ENCODE assay signal across 8 mouse cellular contexts in the genomic region with DNA sequence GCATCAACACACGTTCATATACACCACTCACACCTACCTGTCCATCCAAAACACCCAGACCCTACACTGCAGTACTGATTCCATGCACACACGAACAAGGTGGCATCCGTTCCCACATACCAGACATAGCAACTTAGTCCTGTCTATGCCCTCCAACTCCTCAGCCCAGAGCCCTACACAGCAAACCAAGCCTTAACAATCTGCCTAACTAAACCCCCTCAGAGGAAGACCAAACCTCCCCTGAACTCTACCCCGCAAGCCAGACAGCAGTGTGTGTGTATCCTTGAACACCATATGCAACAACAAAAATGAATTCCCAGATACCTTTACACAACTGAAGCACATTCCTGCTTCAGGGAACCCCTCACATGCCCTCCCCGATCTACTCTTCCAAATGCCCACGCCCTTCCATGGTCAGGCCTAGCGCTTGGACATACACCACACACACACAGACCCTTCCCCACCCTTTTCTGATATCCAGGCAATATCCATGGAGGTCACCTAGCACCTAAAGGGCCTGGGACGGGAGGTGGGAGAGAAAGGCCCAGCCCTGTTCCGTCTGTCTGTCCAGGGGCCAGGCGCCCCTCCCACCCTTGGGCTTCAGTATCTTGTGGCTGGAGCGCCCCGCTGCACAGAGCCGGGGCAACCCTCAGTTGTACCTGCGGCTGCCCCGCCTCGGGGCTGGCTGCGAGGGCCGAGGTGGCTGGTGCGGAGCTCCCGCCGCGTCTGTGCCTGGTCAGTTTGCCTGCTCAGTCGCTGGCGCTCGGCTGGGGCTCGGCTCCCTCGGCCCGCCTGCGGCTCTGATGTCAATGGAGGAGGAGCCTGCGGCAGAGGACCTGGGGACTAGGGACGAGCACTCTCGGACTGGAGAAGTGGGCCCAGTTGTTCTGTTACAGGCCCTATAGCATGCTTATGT. TPM values are rescaled to one million over a fixed set of nuclear protein-coding genes. Genes with fewer than 3 reads are reported as not detected.
DNase-seq lines count a peak whose midpoint lies in the region; ATAC-seq lines count a peak whose summit lies in the region.

TSS of gene Camk1 (minus strand) at position 808 of the 916 bp plus-strand sequence.

- WGBS in forebrain, embryonic 15.5 days, result 16% methylated on average over 32 of the region's 32 CpGs
- 16% methylated on average over 32 of the region's 32 CpGs for WGBS in neural tube, embryonic 14.5 days

- DNase-seq in MN1 (ENCODE audit: low spot score), result peak; percentile 78
- DNase-seq in cerebellum, adult 11-12 months, result peak; percentile 83
- peak; percentile 87 to 88 for DNase-seq in heart, postnatal 14 days
- peak; percentile 82 to 89 for DNase-seq in kidney, postnatal 4 days
- DNase-seq in lung, adult 18-20 months, result peak; percentile 88 to 89
- peak; percentile 64 for DNase-seq in testis, postnatal 14 days (ENCODE audit: low spot score)

- H3K27me3 ChIP-seq in forebrain, embryonic 15.5 days, result no peaks in the 10 kb centered on the region
- no peaks in the 10 kb centered on the region for H3K27me3 ChIP-seq in neural tube, embryonic 14.5 days (ENCODE audit: control insufficient read depth, insufficient read depth, low read length)

- ATAC-seq in forebrain, embryonic 15.5 days (replicated peaks), result peak; percentile 89
- ATAC-seq in neural tube, embryonic 14.5 days (ENCODE audit: low read depth), result peak; percentile 85

- peak within 1 kb of the TSS; percentile 50; the same call in 1 of the 2 replicates for H3K27ac ChIP-seq in forebrain, embryonic 15.5 days (replicated peaks)
- H3K27ac ChIP-seq in neural tube, embryonic 14.5 days (ENCODE audit: low read depth, low read length), result 0 out of 2 replicates have a peak within 1 kb of the TSS, but pooled peaks have one; percentile 16

- no peaks in the 10 kb centered on the region for H3K9me3 ChIP-seq in forebrain, embryonic 15.5 days
- no peaks in the 10 kb centered on the region for H3K9me3 ChIP-seq in neural tube, embryonic 14.5 days (ENCODE audit: control insufficient read depth, low read length)

- peaks cover 10% of the 10 kb centered on the region; the same call in 1 of the 2 replicates for H3K36me3 ChIP-seq in forebrain, embryonic 15.5 days
- H3K36me3 ChIP-seq in neural tube, embryonic 14.5 days (ENCODE audit: control insufficient read depth, insufficient read depth, low read length), result peaks cover 13% of the 10 kb centered on the region

- H3K4me3 ChIP-seq in forebrain, embryonic 15.5 days, result peak within 1 kb of the TSS; percentile 62
- H3K4me3 ChIP-seq in neural tube, embryonic 14.5 days (ENCODE audit: low read depth, low read length), result peak within 1 kb of the TSS; percentile 45

- peak within 1 kb of the TSS; percentile 89 for H3K4me2 ChIP-seq in forebrain, embryonic 15.5 days (replicated peaks)
- H3K4me2 ChIP-seq in neural tube, embryonic 14.5 days (ENCODE audit: low read depth, low read length), result peak within 1 kb of the TSS; percentile 62

- H3K4me1 ChIP-seq in forebrain, embryonic 15.5 days, result peaks cover 27% of the 10 kb centered on the region
- peaks cover 12% of the 10 kb centered on the region; the same call in 1 of the 2 replicates for H3K4me1 ChIP-seq in neural tube, embryonic 14.5 days (ENCODE audit: control insufficient read depth, insufficient read depth, low read length)

- intact Hi-C loops in heart, postnatal 14 days (cut with DNase I), result loop anchor here (5.0 kb wide), 1 partner anchor 34 kb away; the partner anchor contains the start of genes Arpc4 and Tada3

- peak within 1 kb of the TSS; percentile 91 for H3K9ac ChIP-seq in forebrain, embryonic 15.5 days (replicated peaks)
- peak within 1 kb of the TSS; percentile 72 for H3K9ac ChIP-seq in neural tube, embryonic 14.5 days (replicated peaks; ENCODE audit: low read depth, low read length)

RNA-seq across cellular contexts. Expression of gene Camk1, which starts in this region (rescaled TPM):
- polyA plus RNA-seq in forebrain, embryonic 15.5 days (2015; fragmentation: Nextera tagmentation; extraction: Ambion mirVana), result 79.0 and 88.0 TPM in 2 replicates
- 10 to 100 TPM; 66.9 to 71.2 TPM for total RNA-seq in heart, postnatal 14 days (2021)
- 93.6 and 110 TPM in 2 replicates for polyA plus RNA-seq in neural tube, embryonic 14.5 days (2014; fragmentation: Nextera tagmentation; extraction: Ambion mirVana)

Comparison
In these comparisons a context has a peak if more than half of its experiments do, and no peak if none do; other contexts are left out.
1. Peak in every context shown above with its lines: DNase-seq, ATAC-seq, H3K4me3 ChIP-seq and H3K27ac ChIP-seq.